In the genomic region with DNA sequence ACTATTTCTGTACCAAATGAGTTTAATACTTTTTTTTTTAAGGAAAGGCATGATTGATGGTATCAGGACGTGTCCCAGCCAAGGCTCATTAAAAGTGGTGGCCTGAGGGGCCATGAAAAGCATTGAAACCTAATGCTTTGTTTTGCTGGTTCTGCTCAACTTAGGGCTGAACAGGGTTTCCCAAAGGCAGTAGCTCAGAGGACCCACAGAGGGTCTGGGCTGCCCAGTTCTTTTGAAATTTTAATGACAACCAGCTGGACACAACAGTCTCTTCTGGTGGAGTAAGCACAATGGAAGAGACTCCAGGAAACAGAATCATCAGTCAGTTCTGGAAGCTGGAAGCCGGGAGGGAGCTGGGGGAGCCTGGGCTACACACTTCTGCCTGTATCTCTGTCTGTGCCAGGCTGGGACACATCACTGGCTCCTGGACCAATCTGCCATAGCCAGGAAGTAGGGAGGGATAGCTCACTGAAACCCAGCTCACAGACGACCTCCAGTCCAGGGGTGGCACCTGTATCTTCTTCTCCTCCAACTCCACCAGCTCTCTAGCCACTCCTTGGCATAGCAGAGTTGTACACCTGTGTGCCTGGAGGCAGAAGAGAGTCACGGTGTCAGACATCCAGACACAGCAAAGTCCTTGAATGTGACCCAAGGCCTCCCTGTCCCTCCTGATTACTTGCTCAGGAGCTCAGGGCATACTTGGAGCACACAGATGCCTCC, we compare ENCODE assay signal across 16 mouse cellular contexts. TPM values are rescaled to one million over a fixed set of nuclear protein-coding genes. Genes with fewer than 3 reads are reported as not detected.
A peak's percentile ranks its signal among the peaks of the same experiment; 100 is the strongest.
DNase-seq lines count a peak whose midpoint lies in the region; ATAC-seq and TF ChIP-seq lines count a peak whose summit lies in the region.
"Had no signal": no experiment of that assay in that cellular context is flagged by ENCODE, and none has a peak within 500 bp of the region (broad histone marks: within the 10 kb centered on the region; RNA-seq: fewer than 3 reads in every experiment).

No protein-coding gene starts in this region.

- TF ChIP-seq CTCF in kidney, postnatal 0 days (IDR thresholded peaks at IDR 0.05; ENCODE audit: low read depth): no peak

- H3K9me3 ChIP-seq in forebrain, embryonic 10.5 days: no peaks in the 10 kb centered on the region
- no peaks in the 10 kb centered on the region for H3K9me3 ChIP-seq in forebrain, embryonic 12.5 days
- no peaks in the 10 kb centered on the region for H3K9me3 ChIP-seq in kidney, postnatal 0 days (replicated peaks; ENCODE audit: low read length)

- no peak overlapping the region for H3K4me2 ChIP-seq in forebrain, embryonic 12.5 days
- no peak overlapping the region for H3K4me2 ChIP-seq in kidney, postnatal 0 days (ENCODE audit: low read length)

- ATAC-seq in forebrain, embryonic 12.5 days (ENCODE audit: low FRiP score): no peak
- peak; percentile 20; the same call in 1 of the 2 replicates for ATAC-seq in kidney, postnatal 0 days (replicated peaks; ENCODE audit: low FRiP score, low read depth)
- no peak for ATAC-seq in megakaryocyte, adult 5-6 weeks (ENCODE audit: poor library complexity, severe bottlenecking)
- ATAC-seq: activated CD4-positive, CD25-positive, alpha-beta regulatory T cell, adult 4 months; forebrain, embryonic 16.5 days had no signal

- 0 out of 2 replicates have a peak overlapping the region, but pooled peaks have one; percentile 16 for H3K27ac ChIP-seq in forebrain, embryonic 10.5 days
- no peak overlapping the region for H3K27ac ChIP-seq in forebrain, embryonic 12.5 days
- no peak overlapping the region for H3K27ac ChIP-seq in kidney, postnatal 0 days

- H3K4me3 ChIP-seq in forebrain, embryonic 10.5 days: no peak overlapping the region
- H3K4me3 ChIP-seq in forebrain, embryonic 12.5 days (replicated peaks): no peak overlapping the region
- no peak overlapping the region for H3K4me3 ChIP-seq in kidney, postnatal 0 days (replicated peaks; ENCODE audit: low read depth, low read length)

- H3K27me3 ChIP-seq in forebrain, embryonic 10.5 days (ENCODE audit: poor library complexity, severe bottlenecking): peaks cover 43% of the 10 kb centered on the region
- H3K27me3 ChIP-seq in forebrain, embryonic 12.5 days: peaks cover 41% of the 10 kb centered on the region
- H3K27me3 ChIP-seq in kidney, postnatal 0 days (ENCODE audit: insufficient read depth, low read length): no peaks in the 10 kb centered on the region

- peak; percentile 15 for DNase-seq in forebrain, embryonic 10.5 days (ENCODE audit: extremely low spot score, low spot score)
- peak; percentile 71 for DNase-seq in kidney, postnatal 0 days (ENCODE audit: low spot score)
- no peak for DNase-seq in kidney, postnatal 25 days
- DNase-seq in urinary bladder, postnatal 4 days (ENCODE audit: low spot score in 2 of 2): peak; percentile 15 to 52
- no peak for DNase-seq in urinary bladder, postnatal 10 days (ENCODE audit: low spot score)
- no peak for DNase-seq in heart, postnatal 4 days
- DNase-seq: B cell, adult 2 months; heart, postnatal 36 days; kidney, adult 18-20 months had no signal

- peaks cover 39% of the 10 kb centered on the region for H3K4me1 ChIP-seq in forebrain, embryonic 10.5 days
- peaks cover 12% of the 10 kb centered on the region for H3K4me1 ChIP-seq in forebrain, embryonic 12.5 days
- peaks cover 8% of the 10 kb centered on the region; the same call in 1 of the 2 replicates for H3K4me1 ChIP-seq in kidney, postnatal 0 days (replicated peaks; ENCODE audit: insufficient read depth, low read length)

- no peak overlapping the region for H3K9ac ChIP-seq in forebrain, embryonic 12.5 days
- no peak overlapping the region for H3K9ac ChIP-seq in kidney, postnatal 0 days (ENCODE audit: low read depth, low read length)

- no peaks in the 10 kb centered on the region for H3K36me3 ChIP-seq in forebrain, embryonic 10.5 days (replicated peaks)
- H3K36me3 ChIP-seq in forebrain, embryonic 12.5 days (replicated peaks): no peaks in the 10 kb centered on the region
- H3K36me3 ChIP-seq in kidney, postnatal 0 days (ENCODE audit: insufficient read depth, low read length): no peaks in the 10 kb centered on the region

- 32% methylated on average over 4 of the region's 4 CpGs for WGBS in forebrain, embryonic 10.5 days
- WGBS in forebrain, embryonic 12.5 days: 40% methylated on average over 4 of the region's 4 CpGs
- WGBS in kidney, postnatal 0 days: 8% methylated on average over 4 of the region's 4 CpGs

RNA-seq across cellular contexts. Expression of gene Phactr3, which starts 3.3 kb away (rescaled TPM):
- 4.2 and 4.9 TPM in 2 replicates for polyA plus RNA-seq in forebrain, embryonic 10.5 days (2016; fragmentation: Nextera tagmentation; extraction: Ambion mirVana)
- polyA plus RNA-seq in forebrain, embryonic 12.5 days (2016; fragmentation: Nextera tagmentation; extraction: Ambion mirVana): 17.1 and 17.2 TPM in 2 replicates
- 0.39 and 0.55 TPM in 2 replicates for polyA plus RNA-seq in kidney, postnatal 0 days (2015; fragmentation: Nextera tagmentation; extraction: Ambion mirVana)
- 1.5 TPM in 1 of 2 replicates, not detected in the other for total RNA-seq in megakaryocyte, adult 5-6 weeks (2015)
- not detected in 2 replicates for total RNA-seq in megakaryocyte, adult 5-6 weeks (2017)
- total RNA-seq in heart, postnatal 4 days (2021): 1 to 10 TPM; 2.6 to 2.7 TPM
- total RNA-seq: granulocyte monocyte progenitor cell, adult 5-6 weeks; liver, adult 2 months; MEL had no signal
- polyA plus RNA-seq: liver, adult 2 months had no signal

RNA-seq across cellular contexts. Expression of gene Zfp931, which starts 43.8 kb away (rescaled TPM):
- polyA plus RNA-seq in forebrain, embryonic 10.5 days (2016; fragmentation: Nextera tagmentation; extraction: Ambion mirVana): 18.4 and 19.9 TPM in 2 replicates
- polyA plus RNA-seq in forebrain, embryonic 12.5 days (2016; fragmentation: Nextera tagmentation; extraction: Ambion mirVana): 14.6 and 14.8 TPM in 2 replicates
- 16.7 and 16.9 TPM in 2 replicates for polyA plus RNA-seq in kidney, postnatal 0 days (2015; fragmentation: Nextera tagmentation; extraction: Ambion mirVana)
- 8.1 and 20.8 TPM in 2 replicates for total RNA-seq in megakaryocyte, adult 5-6 weeks (2015)
- 11.4 and 14.1 TPM in 2 replicates for total RNA-seq in megakaryocyte, adult 5-6 weeks (2017)
- 1 to 10 TPM; 8.4 to 9.3 TPM for total RNA-seq in heart, postnatal 4 days (2021)
- total RNA-seq: MEL had no signal

Comparison
In these comparisons a context has a peak if more than half of its experiments do, and no peak if none do; other contexts are left out.
1. DNase-seq: peak in forebrain, embryonic 10.5 days (single experiment), kidney, postnatal 0 days (single experiment) and urinary bladder, postnatal 4 days (2 of 2); none in kidney, postnatal 25 days (0 of 2), urinary bladder, postnatal 10 days (single experiment) and heart, postnatal 4 days (single experiment).